Mouse (Mus musculus) gastrocnemius, postnatal 4 days (tissue): ENCODE measurements around the gene Ngfr. TPM values are rescaled to one million over a fixed set of nuclear protein-coding genes. Genes with fewer than 3 reads are reported as not detected.

ENCODE experiments used
- DNase-seq, 2 experiments: peaks; one replicate each; pipeline ENCODE4 v3.0.0; 2021 to 2022; ENCODE audit warnings: low spot score in 2 of 2, mixed read lengths in 2 of 2
- total RNA-seq, 2 experiments: library from RNA; stranded (reverse); gene quantifications; 2 replicates each; pipeline ENCODE4 v1.2.3; 2021

Gene Ngfr
- total RNA-seq, 2 experiments from 2014 or later, result 24.2 to 25.0 TPM

- DNase-seq, result peak in 1 of 2 experiments; percentile 69
Measured at GRCm38 (mm10) chr11:95567936-95568715, 19.4 kb downstream of the Ngfr start.

GRCm38 (mm10) chr11:95567366-95567765, 20.2 kb downstream of the Ngfr start:
- DNase-seq, result no peak

- DNase-seq, result no peak
Measured at GRCm38 (mm10) chr11:95565327-95565726, 22.2 kb downstream of the Ngfr start.

GRCm38 (mm10) chr11:95563849-95564248, 23.7 kb downstream of the Ngfr start:
- no peak for DNase-seq

GRCm38 (mm10) chr11:95560773-95561172, 26.8 kb downstream of the Ngfr start:
- no peak for DNase-seq

- DNase-seq, result no peak
Measured at GRCm38 (mm10) chr11:95559761-95560160, 27.8 kb downstream of the Ngfr start.

GRCm38 (mm10) chr11:95557719-95558118, 29.8 kb downstream of the Ngfr start:
- no peak for DNase-seq

- DNase-seq, result no peak
Measured at GRCm38 (mm10) chr11:95557032-95557431, 30.5 kb downstream of the Ngfr start.

GRCm38 (mm10) chr11:95555279-95555678, 32.3 kb downstream of the Ngfr start:
- no peak for DNase-seq

GRCm38 (mm10) chr11:95550301-95551021, 37.1 kb downstream of the Ngfr start:
- no peak for DNase-seq

GRCm38 (mm10) chr11:95546021-95546782, 41.3 kb downstream of the Ngfr start:
- no peak for DNase-seq

- no peak for DNase-seq
Measured at GRCm38 (mm10) chr11:95544546-95545327, 42.8 kb downstream of the Ngfr start.

- DNase-seq, result no peak
Measured at GRCm38 (mm10) chr11:95540637-95541385, 46.7 kb downstream of the Ngfr start.

- DNase-seq, result peak in 1 of 2 experiments; percentile 72
Measured at GRCm38 (mm10) chr11:95538378-95539104, 49.0 kb downstream of the Ngfr start.

GRCm38 (mm10) chr11:95533484-95534160, 53.9 kb downstream of the Ngfr start:
- peak; percentile 94 to 96 for DNase-seq

- DNase-seq, result no peak
Measured at GRCm38 (mm10) chr11:95532353-95533072, 55.0 kb downstream of the Ngfr start.

- no peak for DNase-seq
Measured at GRCm38 (mm10) chr11:95528231-95528630, 59.3 kb downstream of the Ngfr start.

- DNase-seq, result no peak
Measured at GRCm38 (mm10) chr11:95527307-95527706, 60.2 kb downstream of the Ngfr start.
